Mouse (Mus musculus): ENCODE measurements around the gene Olfr406.

Olfr406 gene

GRCm38 (mm10) chr11:74259508-74259907 is at the start of gene Olfr406:
Olfr406 (plus strand) TSS chr11:74259808.
- in situ Hi-C loops (cut with MboI, MseI), result no loop called here

GRCm38 (mm10) chr11:74211279-74211678 is 48.3 kb upstream of the Olfr406 start, which contains the start of gene Olfr43:
Olfr43 (minus strand) TSS chr11:74211379.
- in situ Hi-C loops (cut with MboI, MseI), result no loop called here

- in situ Hi-C loops (cut with MboI, MseI), result no loop called here
Observed at GRCm38 (mm10) chr11:74241201-74241600, 18.4 kb upstream of the Olfr406 start.

GRCm38 (mm10) chr11:74283436-74283835 is 23.8 kb downstream of the Olfr406 start, which contains the start of gene Olfr59:
Olfr59 (plus strand) TSS chr11:74283736.
- in situ Hi-C loops (cut with MboI, MseI), result no loop called here

- in situ Hi-C loops (cut with MboI, MseI), result no loop called here
Observed at GRCm38 (mm10) chr11:74287256-74287655, 27.6 kb downstream of the Olfr406 start.
